Mouse (Mus musculus) limb, embryonic 12.5 days (tissue): Measurements from ENCODE around the gene Cog7. TPM values are rescaled to one million over a fixed set of nuclear protein-coding genes. Genes with fewer than 3 reads are reported as not detected.

Experiments used
- ATAC-seq: fragments of 200-750 bp; cut with Nextera tagmentation; 2 replicates; pipeline ENCODE4 v1.8.0; 2017; ENCODE audit warnings: low read depth, moderate TSS enrichment; ENCODE audit not compliant: insufficient number of reproducible peaks, insufficient read depth, low FRiP score, low TSS enrichment
- H3K27ac ChIP-seq: fragments of 300-500 bp; sonication (generic); 2 replicates; pipeline ENCODE4 v1.5.1; 2016; ENCODE audit warnings: mild to moderate bottlenecking, moderate library complexity
- H3K27me3 ChIP-seq: fragments of 300-500 bp; sonication (generic); 2 replicates; pipeline ENCODE4 v1.6.1; 2016; ENCODE audit warnings: mild to moderate bottlenecking, moderate library complexity
- H3K36me3 ChIP-seq: fragments of 300-500 bp; sonication (generic); 2 replicates; pipeline ENCODE4 v1.6.1; 2016; ENCODE audit warnings: mild to moderate bottlenecking, moderate library complexity
- H3K4me1 ChIP-seq: fragments of 300-500 bp; sonication (generic); replicated peaks from 2 replicates; pipeline ENCODE4 v1.6.1; 2016
- H3K4me2 ChIP-seq: fragments of 300-500 bp; sonication (generic); 2 replicates; pipeline ENCODE4 v1.6.1; 2016; ENCODE audit warnings: mild to moderate bottlenecking, moderate library complexity
- H3K4me3 ChIP-seq: fragments of 300-500 bp; sonication (generic); replicated peaks from 2 replicates; pipeline ENCODE4 v1.5.1; 2016; ENCODE audit warnings: mild to moderate bottlenecking
- H3K9ac ChIP-seq: fragments of 300-500 bp; sonication (generic); replicated peaks from 2 replicates; pipeline ENCODE4 v1.6.1; 2016; ENCODE audit warnings: mild to moderate bottlenecking, moderate library complexity
- H3K9me3 ChIP-seq: fragments of 300-500 bp; sonication (generic); 2 replicates; pipeline ENCODE4 v1.6.1; 2016; ENCODE audit warnings: mild to moderate bottlenecking, moderate library complexity
- WGBS: fragments of 180-500 bp; shearing (Covaris S2); methylation state at CpG from one replicate; pipeline ENCODE4 v1.1.7; 2016; 5-methylcytosine and 5-hydroxymethylcytosine counted together
- polyA plus RNA-seq: library from polyadenylated mRNA; unstranded; fragments of >200 nt; fragmentation: Nextera tagmentation; extraction: Ambion mirVana; gene quantifications from 2 replicates; pipeline ENCODE4 v1.2.1, GENCODE M21; 2016

Cog7 gene
- polyA plus RNA-seq, 1 experiment from 2014 or later, result 25.2 TPM

DNA sequence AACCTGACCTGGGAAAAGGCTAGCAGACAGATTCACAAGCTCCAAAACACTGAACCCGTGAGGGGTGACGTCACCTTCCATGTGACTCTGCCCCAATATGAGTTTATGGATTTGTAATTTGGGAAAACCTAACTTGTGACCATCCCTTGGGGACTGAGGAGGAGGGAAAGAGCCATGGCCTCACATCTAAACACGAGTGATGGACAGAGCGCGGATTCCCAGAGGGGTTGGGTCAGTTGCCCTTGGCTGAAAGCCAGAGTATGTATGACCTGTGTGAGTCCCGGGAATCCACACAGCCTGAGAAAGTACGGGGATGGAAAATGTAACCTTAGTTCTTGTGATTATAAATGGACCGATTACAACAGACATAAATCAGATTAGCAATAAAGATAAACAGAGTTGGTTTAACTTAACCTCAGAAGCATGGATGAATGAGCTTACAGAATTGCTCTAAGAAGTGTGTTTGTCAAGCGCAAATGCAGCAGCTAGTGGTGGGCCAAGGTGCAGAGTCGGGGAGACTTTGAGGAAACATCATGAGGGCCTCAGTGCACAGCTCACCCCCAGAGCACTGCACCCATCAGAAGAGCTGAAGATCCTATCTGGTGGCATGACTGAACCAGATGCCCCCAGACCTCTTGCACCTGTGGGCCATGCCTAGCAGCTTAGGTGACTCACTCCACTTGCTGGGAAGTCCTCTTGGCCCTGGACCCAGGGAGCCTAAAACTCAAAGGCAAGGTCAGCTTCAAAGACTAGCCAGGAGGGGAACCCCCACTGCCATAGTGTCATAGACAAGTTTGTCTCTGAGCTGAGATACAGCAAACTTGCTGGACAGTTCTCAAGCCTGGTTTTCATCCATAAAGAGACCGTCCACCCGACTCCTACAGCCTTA, 45.4 kb downstream of the Cog7 start:
- Histone ChIP-seq H3K27ac (no peak overlapping the region), H3K4me3 (no peak overlapping the region), H3K9ac (no peak overlapping the region), H3K4me2 (no peak overlapping the region), H3K27me3 (no peaks in the 10 kb centered on the region), H3K36me3 (peaks cover 50% of the 10 kb centered on the region), H3K9me3 (no peaks in the 10 kb centered on the region), H3K4me1 (no peaks in the 10 kb centered on the region)
- 77% methylated on average over 12 of the region's 12 CpGs for WGBS
- ATAC-seq, result no peak

GRCm38 (mm10) chr7:121934346-121934745, 47.2 kb downstream of the Cog7 start:
- peaks cover 59% of the 10 kb centered on the region for H3K36me3 ChIP-seq
- H3K9me3 ChIP-seq, result no peaks in the 10 kb centered on the region
- no peak overlapping the region for H3K9ac ChIP-seq
- WGBS, result 85% methylated on average over 2 of the region's 2 CpGs
- H3K4me2 ChIP-seq, result no peak overlapping the region
- no peaks in the 10 kb centered on the region for H3K27me3 ChIP-seq
- no peak overlapping the region for H3K27ac ChIP-seq
- no peak for ATAC-seq
- H3K4me3 ChIP-seq, result no peak overlapping the region
- no peaks in the 10 kb centered on the region for H3K4me1 ChIP-seq

GRCm38 (mm10) chr7:121933675-121934074, 47.8 kb downstream of the Cog7 start:
- Histone ChIP-seq H3K4me1 (no peaks in the 10 kb centered on the region), H3K4me3 (no peak overlapping the region), H3K9me3 (no peaks in the 10 kb centered on the region), H3K36me3 (peaks cover 65% of the 10 kb centered on the region), H3K9ac (no peak overlapping the region), H3K27ac (no peak overlapping the region), H3K27me3 (no peaks in the 10 kb centered on the region), H3K4me2 (no peak overlapping the region)
- ATAC-seq, result no peak
- WGBS, result 81% methylated on average over 6 of the region's 6 CpGs

DNA sequence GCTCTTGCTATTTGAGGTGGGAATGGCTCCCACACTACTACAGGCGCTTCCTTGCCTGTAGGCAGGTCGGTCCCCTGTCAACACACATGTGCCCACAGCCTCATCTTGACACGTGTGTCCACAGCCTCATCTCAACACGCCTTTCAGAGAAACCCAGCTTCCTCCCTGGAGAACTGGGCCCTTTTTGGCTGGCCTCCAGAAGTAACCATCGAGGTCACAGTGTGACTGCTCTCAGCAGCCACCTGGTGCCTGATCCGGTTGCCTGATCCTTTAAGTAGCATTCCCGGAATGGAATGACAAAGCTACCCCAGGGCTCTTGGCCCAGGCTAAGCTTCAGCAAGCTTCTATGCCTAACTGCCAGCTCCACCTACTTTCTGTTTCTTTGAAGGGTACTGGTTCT, 50.3 kb downstream of the Cog7 start:
- ATAC-seq, result no peak
- H3K27ac ChIP-seq, result no peak overlapping the region
- H3K27me3 ChIP-seq, result no peaks in the 10 kb centered on the region
- H3K9me3 ChIP-seq, result no peaks in the 10 kb centered on the region
- no peak overlapping the region for H3K4me3 ChIP-seq
- H3K36me3 ChIP-seq, result peaks cover 65% of the 10 kb centered on the region
- H3K9ac ChIP-seq, result no peak overlapping the region
- no peak overlapping the region for H3K4me2 ChIP-seq
- no peaks in the 10 kb centered on the region for H3K4me1 ChIP-seq
- WGBS, result 60% methylated on average over 7 of the region's 7 CpGs

DNA sequence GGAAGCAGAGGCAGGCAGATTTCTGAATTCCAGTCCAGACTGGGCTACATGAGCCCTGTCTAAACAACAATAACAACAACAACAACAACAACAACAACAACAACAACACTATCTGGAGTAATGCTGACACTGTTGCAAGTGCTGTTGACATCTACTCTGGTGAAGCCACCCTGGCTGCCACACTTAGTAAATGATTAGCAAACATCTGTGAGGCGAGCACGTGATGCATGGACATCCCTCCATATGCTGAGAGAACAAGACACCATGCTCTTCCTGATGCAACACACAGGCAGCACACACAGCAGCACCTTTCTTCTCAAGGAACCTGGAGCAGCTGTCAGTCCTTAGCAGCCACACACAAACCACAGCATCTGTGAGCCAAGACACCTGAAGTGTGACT, 53.6 kb downstream of the Cog7 start:
- 91% methylated on average over 2 of the region's 2 CpGs for WGBS
- H3K4me2 ChIP-seq, result no peak overlapping the region
- H3K27me3 ChIP-seq, result no peaks in the 10 kb centered on the region
- no peak overlapping the region for H3K27ac ChIP-seq
- H3K9ac ChIP-seq, result no peak overlapping the region
- no peaks in the 10 kb centered on the region for H3K4me1 ChIP-seq
- H3K36me3 ChIP-seq, result peaks cover 63% of the 10 kb centered on the region
- ATAC-seq, result no peak
- no peaks in the 10 kb centered on the region for H3K9me3 ChIP-seq
- no peak overlapping the region for H3K4me3 ChIP-seq

DNA sequence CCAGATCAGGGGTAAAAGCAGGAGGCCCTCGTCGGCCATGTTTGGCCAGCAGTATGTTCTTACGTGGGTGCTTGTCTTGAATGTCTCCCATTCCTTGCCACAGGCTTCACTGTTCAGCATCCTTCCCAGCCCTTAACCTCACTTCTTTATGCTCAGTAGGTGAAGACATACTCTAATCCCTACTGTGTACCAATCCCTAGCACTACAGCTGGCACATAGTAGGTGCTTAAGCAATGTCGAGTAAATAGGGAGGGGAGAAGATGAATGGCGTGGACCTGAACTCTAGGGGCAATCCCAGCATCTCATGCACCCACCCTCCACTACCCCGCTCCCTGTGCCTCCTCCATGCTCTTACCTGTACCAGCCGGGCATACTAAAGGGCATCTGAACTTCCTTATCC, 57.1 kb downstream of the Cog7 start:
- Histone ChIP-seq H3K4me1 (no peaks in the 10 kb centered on the region), H3K27ac (no peak overlapping the region), H3K27me3 (no peaks in the 10 kb centered on the region), H3K4me3 (no peak overlapping the region), H3K36me3 (peaks cover 46% of the 10 kb centered on the region), H3K4me2 (no peak overlapping the region), H3K9ac (no peak overlapping the region), H3K9me3 (no peaks in the 10 kb centered on the region)
- no peak for ATAC-seq
- WGBS, result 94% methylated on average over 7 of the region's 7 CpGs

DNA sequence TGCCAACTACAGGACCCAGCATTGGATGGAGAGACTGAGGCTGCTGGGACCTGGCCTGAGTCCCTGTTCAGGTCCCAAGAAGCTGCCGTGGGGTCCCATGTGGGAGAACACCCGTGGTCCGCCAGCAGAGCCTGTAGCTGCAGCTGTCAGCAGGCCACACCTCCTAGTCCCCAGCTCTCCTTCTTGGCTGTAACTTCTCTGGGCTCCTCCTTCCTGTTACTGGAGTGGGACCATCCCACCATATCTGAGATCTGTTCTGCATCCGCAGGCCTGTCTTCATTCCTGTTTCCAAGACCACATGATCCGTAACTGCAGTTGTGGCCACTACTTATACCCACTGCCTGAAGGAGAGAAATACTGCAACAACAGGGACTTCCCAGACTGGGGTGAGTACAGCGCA, 67.6 kb downstream of the Cog7 start:
- no peak overlapping the region for H3K27ac ChIP-seq
- no peaks in the 10 kb centered on the region for H3K27me3 ChIP-seq
- H3K9ac ChIP-seq, result no peak overlapping the region
- WGBS, result 74% methylated on average over 6 of the region's 6 CpGs
- ATAC-seq, result no peak
- H3K9me3 ChIP-seq, result no peaks in the 10 kb centered on the region
- H3K4me2 ChIP-seq, result no peak overlapping the region
- no peaks in the 10 kb centered on the region for H3K4me1 ChIP-seq
- H3K4me3 ChIP-seq, result no peak overlapping the region
- no peaks in the 10 kb centered on the region for H3K36me3 ChIP-seq

GRCm38 (mm10) chr7:121912250-121912649, 69.3 kb downstream of the Cog7 start:
- H3K27ac ChIP-seq, result no peak overlapping the region
- H3K9me3 ChIP-seq, result no peaks in the 10 kb centered on the region
- no peak overlapping the region for H3K4me3 ChIP-seq
- H3K9ac ChIP-seq, result no peak overlapping the region
- H3K36me3 ChIP-seq, result no peaks in the 10 kb centered on the region
- H3K4me1 ChIP-seq, result no peaks in the 10 kb centered on the region
- 70% methylated on average over 8 of the region's 8 CpGs for WGBS
- ATAC-seq, result no peak
- H3K4me2 ChIP-seq, result no peak overlapping the region
- H3K27me3 ChIP-seq, result no peaks in the 10 kb centered on the region

GRCm38 (mm10) chr7:121906879-121907278, 74.6 kb downstream of the Cog7 start:
- Histone ChIP-seq H3K27ac (no peak overlapping the region), H3K4me1 (no peaks in the 10 kb centered on the region), H3K36me3 (no peaks in the 10 kb centered on the region), H3K4me3 (no peak overlapping the region), H3K9me3 (no peaks in the 10 kb centered on the region), H3K9ac (no peak overlapping the region), H3K27me3 (no peaks in the 10 kb centered on the region), H3K4me2 (no peak overlapping the region)
- WGBS, result 81% methylated on average over 4 of the region's 4 CpGs
- ATAC-seq, result no peak

GRCm38 (mm10) chr7:121902757-121903411, 78.6 kb downstream of the Cog7 start:
- no peaks in the 10 kb centered on the region for H3K9me3 ChIP-seq
- WGBS, result 57% methylated on average over 8 of the region's 8 CpGs
- H3K27me3 ChIP-seq, result 0 out of 2 replicates have a peak, but pooled peaks cover 6% of the 10 kb centered on the region

DNA sequence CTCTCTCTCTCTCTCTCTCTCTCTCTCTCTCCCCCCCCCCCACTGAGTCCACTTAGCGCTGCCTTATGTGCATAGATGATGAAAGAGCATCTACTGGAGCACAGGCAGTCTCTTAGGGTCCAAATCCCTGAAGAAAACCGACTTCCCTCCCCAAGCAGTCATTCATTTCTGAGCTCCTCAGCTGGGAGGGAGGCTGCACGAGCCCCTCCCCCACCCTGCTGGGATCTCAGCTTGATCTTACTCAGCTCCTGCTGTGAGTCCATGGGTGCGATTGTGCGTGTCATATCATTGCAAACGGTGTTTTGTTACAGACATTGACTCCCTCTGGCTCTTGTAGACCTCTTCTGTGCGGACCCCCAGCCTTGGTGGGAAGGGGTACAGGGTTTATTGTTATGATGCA, 81.6 kb downstream of the Cog7 start:
- Histone ChIP-seq H3K27me3 (0 out of 2 replicates have a peak, but pooled peaks cover 6% of the 10 kb centered on the region), H3K4me2 (peak overlapping the region; percentile 42), H3K27ac (no peak overlapping the region), H3K36me3 (no peaks in the 10 kb centered on the region), H3K4me1 (no peaks in the 10 kb centered on the region), H3K9me3 (no peaks in the 10 kb centered on the region), H3K9ac (no peak overlapping the region), H3K4me3 (0 out of 2 replicates have a peak overlapping the region, but pooled peaks have one; percentile 3)
- 17% methylated on average over 7 of the region's 7 CpGs for WGBS
- no peak for ATAC-seq

More at GRCm38 (mm10) chr7:121902757-121903411, 78.6 kb downstream of the Cog7 start:
- H3K27ac ChIP-seq, result no peak overlapping the region
- H3K4me3 ChIP-seq, result no peak overlapping the region
- H3K4me2 ChIP-seq, result no peak overlapping the region
- H3K9ac ChIP-seq, result no peak overlapping the region
- H3K36me3 ChIP-seq, result no peaks in the 10 kb centered on the region
- no peak for ATAC-seq
- H3K4me1 ChIP-seq, result no peaks in the 10 kb centered on the region
